32 mouse cellular contexts compared by ENCODE assay signal in genomic region chr10:17287141-17287540, GRCm38 (mm10).
"Had no signal": no experiment of that assay in that cellular context is flagged by ENCODE, and none has a peak within 500 bp of the region (broad histone marks: within the 10 kb centered on the region; RNA-seq: fewer than 3 reads in every experiment).

No protein-coding gene starts in this region.

- H3K4me2 ChIP-seq: limb, embryonic 12.5 days; limb, embryonic 13.5 days; limb, embryonic 15.5 days; liver, embryonic 11.5 days; liver, embryonic 12.5 days; liver, embryonic 13.5 days; liver, embryonic 15.5 days; lung, embryonic 14.5 days; lung, embryonic 15.5 days; midbrain, embryonic 11.5 days; midbrain, embryonic 12.5 days; midbrain, embryonic 13.5 days; midbrain, embryonic 15.5 days; neural tube, embryonic 12.5 days had no signal

- H3K27me3 ChIP-seq: limb, embryonic 12.5 days; limb, embryonic 13.5 days; limb, embryonic 15.5 days; liver, embryonic 12.5 days; liver, embryonic 13.5 days; liver, embryonic 15.5 days; lung, embryonic 15.5 days; megakaryocyte, embryonic 14.5 days; midbrain, embryonic 12.5 days; midbrain, embryonic 13.5 days; midbrain, embryonic 15.5 days; neural tube, embryonic 12.5 days had no signal

- H3K4me3 ChIP-seq: limb, embryonic 10.5 days; limb, embryonic 12.5 days; limb, embryonic 13.5 days; limb, embryonic 15.5 days; liver, embryonic 12.5 days; liver, embryonic 13.5 days; liver, embryonic 15.5 days; lung, embryonic 15.5 days; megakaryocyte, embryonic 14.5 days; midbrain, embryonic 10.5 days; midbrain, embryonic 12.5 days; midbrain, embryonic 13.5 days; midbrain, embryonic 15.5 days; myocyte; neural tube, embryonic 12.5 days had no signal

- H3K36me3 ChIP-seq: limb, embryonic 10.5 days; limb, embryonic 12.5 days; limb, embryonic 13.5 days; limb, embryonic 15.5 days; liver, embryonic 12.5 days; liver, embryonic 13.5 days; liver, embryonic 15.5 days; lung, embryonic 15.5 days; midbrain, embryonic 10.5 days; midbrain, embryonic 12.5 days; midbrain, embryonic 13.5 days; midbrain, embryonic 15.5 days; neural tube, embryonic 12.5 days had no signal

- H3K9ac ChIP-seq: limb, embryonic 12.5 days; limb, embryonic 13.5 days; limb, embryonic 15.5 days; liver, embryonic 12.5 days; liver, embryonic 13.5 days; liver, embryonic 14.5 days; liver, embryonic 15.5 days; liver, postnatal 0 days; lung, embryonic 14.5 days; lung, embryonic 15.5 days; midbrain, embryonic 12.5 days; midbrain, embryonic 13.5 days; midbrain, embryonic 15.5 days; neural tube, embryonic 12.5 days had no signal

- H3K9me3 ChIP-seq: limb, embryonic 10.5 days; limb, embryonic 12.5 days; limb, embryonic 13.5 days; limb, embryonic 15.5 days; liver, embryonic 12.5 days; liver, embryonic 13.5 days; liver, embryonic 15.5 days; lung, embryonic 15.5 days; megakaryocyte, embryonic 14.5 days; midbrain, embryonic 10.5 days; midbrain, embryonic 12.5 days; midbrain, embryonic 13.5 days; midbrain, embryonic 15.5 days; neural tube, embryonic 12.5 days had no signal

- H3K4me1 ChIP-seq: limb, embryonic 12.5 days; liver, embryonic 12.5 days; liver, embryonic 13.5 days; liver, embryonic 15.5 days; lung, embryonic 15.5 days; midbrain, embryonic 15.5 days had no signal

- DNase-seq: left cerebral cortex, postnatal 4 days; liver; liver, embryonic 13.5 days; liver, postnatal 0 days; lung, adult 18-20 months; lung, adult 2 months; lung, embryonic 14.5 days; lung, postnatal 10 days; lung, postnatal 14 days; lung, postnatal 36 days; lung, postnatal 4 days; midbrain, embryonic 14.5 days had no signal

- H3K27ac ChIP-seq: limb, embryonic 10.5 days; limb, embryonic 12.5 days; limb, embryonic 13.5 days; liver, embryonic 12.5 days; liver, embryonic 13.5 days; liver, embryonic 14.5 days; liver, embryonic 15.5 days; lung, embryonic 15.5 days; macrophage; midbrain, embryonic 10.5 days; midbrain, embryonic 12.5 days; midbrain, embryonic 13.5 days; midbrain, embryonic 15.5 days; neural tube, embryonic 12.5 days had no signal

- ATAC-seq: liver, embryonic 12.5 days; liver, postnatal 0 days; lung, postnatal 0 days; midbrain, embryonic 13.5 days; midbrain, embryonic 15.5 days; midbrain, embryonic 16.5 days had no signal
